Mouse (Mus musculus) limb, embryonic 10.5 days (tissue): ENCODE measurements around the gene Srrd. TPM values are rescaled to one million over a fixed set of nuclear protein-coding genes. Genes with fewer than 3 reads are reported as not detected.
A peak's percentile ranks its signal among the peaks of the same experiment; 100 is the strongest.

Source experiments
- DNase-seq: peaks from one replicate; pipeline ENCODE4 v3.0.0-alpha.2; 2017; ENCODE audit warnings: low spot score
- H3K27ac ChIP-seq: fragments of 300-500 bp; sonication (generic); 2 replicates; pipeline ENCODE4 v1.5.1; 2016; ENCODE audit warnings: mild to moderate bottlenecking
- H3K27me3 ChIP-seq: fragments of 300-500 bp; sonication (generic); 2 replicates; pipeline ENCODE4 v1.6.1; 2016; ENCODE audit warnings: low read depth, mild to moderate bottlenecking; ENCODE audit not compliant: poor library complexity, severe bottlenecking
- H3K36me3 ChIP-seq: fragments of 300-500 bp; sonication (generic); 2 replicates; pipeline ENCODE4 v1.6.1; 2016; ENCODE audit warnings: mild to moderate bottlenecking, moderate library complexity
- H3K4me1 ChIP-seq: fragments of 300-500 bp; sonication (generic); 2 replicates; pipeline ENCODE4 v1.6.1; 2016
- H3K4me3 ChIP-seq: fragments of 300-500 bp; sonication (generic); 2 replicates; pipeline ENCODE4 v1.5.1; 2016; ENCODE audit warnings: mild to moderate bottlenecking, moderate library complexity
- H3K9me3 ChIP-seq: fragments of 300-500 bp; sonication (generic); replicated peaks from 2 replicates; pipeline ENCODE4 v1.6.1; 2016; ENCODE audit warnings: mild to moderate bottlenecking
- WGBS: fragments of 180-500 bp; shearing (Covaris S2); methylation state at CpG from one replicate; pipeline ENCODE4 v1.1.7; 2016; 5-methylcytosine and 5-hydroxymethylcytosine counted together
- polyA plus RNA-seq: library from polyadenylated mRNA; unstranded; fragments of >200 nt; fragmentation: Nextera tagmentation; extraction: Ambion mirVana; gene quantifications from 2 replicates; pipeline ENCODE4 v1.2.1, GENCODE M21; 2016

Srrd gene
- polyA plus RNA-seq, 1 experiment from 2014 or later = 59.2 TPM

DNA sequence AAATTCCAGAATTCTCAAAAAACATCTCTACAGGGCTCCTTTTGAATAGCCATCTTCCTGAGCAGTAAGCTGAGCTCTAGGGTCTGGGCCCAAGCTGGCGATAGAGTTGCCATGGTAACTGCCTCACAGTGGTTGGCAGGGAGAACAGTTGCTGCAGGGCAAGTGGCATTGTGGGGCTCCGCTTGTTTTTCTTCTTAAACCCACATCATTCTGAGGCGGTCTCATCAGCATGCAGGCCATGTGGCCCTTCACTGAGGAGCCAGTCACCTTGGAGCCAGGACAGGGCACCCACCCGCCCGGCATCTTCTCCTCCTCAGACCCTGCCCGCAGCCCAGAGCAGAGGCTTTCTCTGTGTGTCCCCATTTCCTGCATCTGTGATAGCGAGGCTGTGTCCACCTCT is 29.1 kb upstream of the Srrd start:
- WGBS = 83% methylated on average over 7 of the region's 7 CpGs
- H3K4me3 ChIP-seq = no peak overlapping the region
- 0 out of 2 replicates have a peak, but pooled peaks cover 4% of the 10 kb centered on the region for H3K4me1 ChIP-seq
- H3K27me3 ChIP-seq = no peaks in the 10 kb centered on the region
- no peak overlapping the region for H3K27ac ChIP-seq
- DNase-seq = no peak
- peaks cover 92% of the 10 kb centered on the region for H3K36me3 ChIP-seq
- no peaks in the 10 kb centered on the region for H3K9me3 ChIP-seq

DNA sequence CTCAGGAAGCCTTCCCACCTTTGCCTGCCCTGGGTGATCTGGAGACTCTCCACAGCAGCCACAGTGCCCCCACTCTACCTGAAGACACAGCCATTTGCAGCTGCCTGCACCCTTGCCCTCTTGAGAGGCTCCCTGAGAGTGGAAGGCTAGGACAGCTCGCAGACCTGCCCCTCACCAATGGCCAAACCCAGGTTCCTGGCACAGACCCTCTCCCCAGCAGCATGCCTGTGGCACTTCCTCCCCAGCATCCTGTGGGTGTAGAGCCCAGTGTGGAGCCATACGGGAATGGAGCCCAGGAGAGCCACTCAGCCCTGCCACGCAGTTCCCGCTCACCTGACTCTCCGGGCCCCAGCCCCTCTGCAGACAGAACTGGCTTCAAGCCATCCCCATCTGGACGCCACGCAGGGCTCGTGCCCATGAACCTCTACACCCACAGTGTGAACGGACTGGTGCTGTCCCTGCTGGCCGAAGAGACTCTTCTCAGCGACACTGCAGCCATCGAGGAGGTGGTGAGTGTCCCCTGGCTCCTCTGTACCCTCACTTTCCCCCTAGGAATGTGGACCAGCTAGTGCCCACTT is 27.5 kb upstream of the Srrd start:
- Histone ChIP-seq H3K36me3 (peaks cover 94% of the 10 kb centered on the region), H3K27me3 (no peaks in the 10 kb centered on the region), H3K27ac (no peak overlapping the region), H3K4me3 (no peak overlapping the region), H3K9me3 (no peaks in the 10 kb centered on the region), H3K4me1 (0 out of 2 replicates have a peak, but pooled peaks cover 2% of the 10 kb centered on the region)
- WGBS = 92% methylated on average over 12 of the region's 12 CpGs
- DNase-seq = no peak

DNA sequence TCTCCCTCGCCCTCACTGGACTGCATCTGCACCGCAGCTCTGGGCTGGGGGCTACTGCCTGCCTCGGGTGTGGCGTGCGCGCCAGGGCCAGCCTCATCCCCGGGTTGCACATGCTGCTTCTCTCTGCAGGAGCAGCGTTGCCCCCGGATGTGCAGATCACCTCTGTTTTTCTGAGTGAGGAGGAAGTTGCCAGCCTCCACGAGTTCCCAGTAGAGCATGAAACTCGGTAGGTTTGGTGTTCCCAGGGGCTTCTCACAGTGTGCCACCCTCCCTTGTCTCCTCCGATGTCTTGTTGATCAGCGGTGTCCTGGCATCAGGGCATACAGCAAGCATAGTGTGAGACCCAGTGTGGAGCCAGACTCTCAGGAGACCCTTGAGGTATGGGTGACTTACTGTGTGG is 26.5 kb upstream of the Srrd start:
- Histone ChIP-seq H3K36me3 (peaks cover 94% of the 10 kb centered on the region), H3K4me1 (peaks cover 6% of the 10 kb centered on the region), H3K27me3 (no peaks in the 10 kb centered on the region), H3K9me3 (no peaks in the 10 kb centered on the region), H3K4me3 (no peak overlapping the region), H3K27ac (no peak overlapping the region)
- 96% methylated on average over 13 of the region's 13 CpGs for WGBS
- no peak for DNase-seq

DNA sequence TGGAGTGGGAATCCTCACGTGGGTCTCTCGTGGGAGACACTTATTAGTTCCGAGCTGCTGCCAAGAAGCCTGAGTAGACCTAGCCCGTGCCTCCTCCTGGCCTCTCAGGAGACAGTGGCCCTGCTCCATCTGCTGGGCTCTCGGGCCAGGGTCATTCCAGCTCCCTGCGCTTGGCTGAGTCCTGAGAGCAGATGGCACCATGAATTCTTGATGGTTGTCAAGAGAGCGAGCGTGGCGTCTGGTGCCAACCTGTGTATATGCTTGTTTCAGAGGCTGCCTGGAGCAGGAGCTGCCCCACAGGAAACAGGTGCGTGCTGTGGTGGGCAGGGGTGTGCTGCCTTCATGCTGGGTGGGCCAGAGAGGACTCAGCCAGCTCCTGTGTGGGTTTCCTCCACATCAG is 25.8 kb upstream of the Srrd start:
- no peak overlapping the region for H3K27ac ChIP-seq
- peaks cover 94% of the 10 kb centered on the region for H3K36me3 ChIP-seq

GRCm38 (mm10) chr5:112367929-112368328 is 25.1 kb upstream of the Srrd start:
- Histone ChIP-seq H3K4me1 (peaks cover 15% of the 10 kb centered on the region), H3K36me3 (peaks cover 94% of the 10 kb centered on the region), H3K9me3 (no peaks in the 10 kb centered on the region), H3K27ac (no peak overlapping the region), H3K27me3 (no peaks in the 10 kb centered on the region), H3K4me3 (no peak overlapping the region)
- WGBS = 89% methylated on average over 12 of the region's 12 CpGs
- DNase-seq = no peak

More for the DNA sequence above, 25.8 kb upstream of the Srrd start:
- Histone ChIP-seq H3K9me3 (no peaks in the 10 kb centered on the region), H3K4me1 (peaks cover 12% of the 10 kb centered on the region), H3K27me3 (no peaks in the 10 kb centered on the region), H3K4me3 (no peak overlapping the region)
- 93% methylated on average over 10 of the region's 10 CpGs for WGBS
- DNase-seq = no peak

- DNase-seq = no peak
- Histone ChIP-seq H3K4me1 (peaks cover 15% of the 10 kb centered on the region), H3K9me3 (no peaks in the 10 kb centered on the region), H3K27ac (no peak overlapping the region), H3K36me3 (peaks cover 94% of the 10 kb centered on the region), H3K4me3 (no peak overlapping the region), H3K27me3 (no peaks in the 10 kb centered on the region)
- WGBS = 94% methylated on average over 4 of the region's 4 CpGs
Observed at GRCm38 (mm10) chr5:112367338-112367737, 24.5 kb upstream of the Srrd start.

DNA sequence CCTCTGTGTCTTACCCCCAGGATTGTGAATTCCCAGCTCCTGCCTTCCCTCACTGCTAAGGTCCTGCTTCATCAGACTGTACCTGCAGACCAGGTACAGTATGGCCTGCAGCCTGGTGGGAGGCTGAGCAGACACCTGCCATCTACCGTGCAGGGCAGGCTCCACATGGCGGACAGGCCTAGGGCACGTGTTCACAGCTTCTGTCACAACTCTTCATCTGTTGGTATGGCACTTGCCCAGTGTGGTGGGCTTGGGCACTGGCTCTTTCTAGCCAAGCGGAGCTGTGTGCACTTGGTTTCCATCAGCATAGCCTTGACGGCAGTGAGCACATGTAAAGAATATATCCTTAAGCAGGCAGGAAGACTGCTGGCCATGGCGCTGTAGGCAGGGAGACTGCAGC is 24.0 kb upstream of the Srrd start:
- Histone ChIP-seq H3K9me3 (no peaks in the 10 kb centered on the region), H3K27me3 (no peaks in the 10 kb centered on the region), H3K4me3 (no peak overlapping the region), H3K4me1 (peaks cover 15% of the 10 kb centered on the region), H3K27ac (no peak overlapping the region), H3K36me3 (peaks cover 94% of the 10 kb centered on the region)
- DNase-seq = no peak
- 98% methylated on average over 6 of the region's 6 CpGs for WGBS

GRCm38 (mm10) chr5:112364184-112364797 is 21.5 kb upstream of the Srrd start:
- H3K36me3 ChIP-seq = peaks cover 84% of the 10 kb centered on the region
- peak overlapping the region; percentile 20 for H3K27ac ChIP-seq
- H3K9me3 ChIP-seq = no peaks in the 10 kb centered on the region
- H3K4me1 ChIP-seq = peaks cover 15% of the 10 kb centered on the region
- no peak for DNase-seq
- no peak overlapping the region for H3K4me3 ChIP-seq
- H3K27me3 ChIP-seq = no peaks in the 10 kb centered on the region
- 52% methylated on average over 10 of the region's 10 CpGs for WGBS

DNA sequence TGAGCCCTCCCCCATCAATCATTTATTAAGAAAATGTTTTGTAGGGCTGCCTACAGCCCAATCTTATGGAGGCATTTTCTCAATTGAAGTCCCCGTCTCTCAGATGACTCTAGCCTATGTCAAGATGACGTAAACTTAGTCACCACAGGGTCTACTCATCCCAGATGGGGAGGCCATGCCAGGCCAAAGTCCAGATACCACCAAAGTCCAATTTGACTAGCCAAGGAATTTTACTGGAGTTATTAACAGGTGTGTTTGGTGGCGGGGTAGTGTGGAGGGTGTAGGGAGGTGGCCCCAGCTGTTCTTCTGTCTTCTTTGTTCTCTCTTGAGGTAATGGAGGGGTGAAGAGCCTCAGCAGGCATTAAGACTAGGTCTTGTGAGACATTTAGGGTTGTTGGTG is 17.2 kb upstream of the Srrd start:
- H3K4me3 ChIP-seq = no peak overlapping the region
- peaks cover 88% of the 10 kb centered on the region for H3K36me3 ChIP-seq
- no peaks in the 10 kb centered on the region for H3K9me3 ChIP-seq
- H3K27ac ChIP-seq = no peak overlapping the region
- peaks cover 15% of the 10 kb centered on the region for H3K4me1 ChIP-seq
- H3K27me3 ChIP-seq = no peaks in the 10 kb centered on the region
- DNase-seq = no peak
- 89% methylated on average over 3 of the region's 3 CpGs for WGBS

GRCm38 (mm10) chr5:112359520-112359919 is 16.7 kb upstream of the Srrd start:
- H3K27ac ChIP-seq = 0 out of 2 replicates have a peak overlapping the region, but pooled peaks have one; percentile 2
- peaks cover 88% of the 10 kb centered on the region for H3K36me3 ChIP-seq
- no peaks in the 10 kb centered on the region for H3K27me3 ChIP-seq
- peaks cover 12% of the 10 kb centered on the region for H3K4me1 ChIP-seq
- no peak overlapping the region for H3K4me3 ChIP-seq
- WGBS = 89% methylated on average over 4 of the region's 4 CpGs
- no peak for DNase-seq
- no peaks in the 10 kb centered on the region for H3K9me3 ChIP-seq

GRCm38 (mm10) chr5:112356322-112356721 is 13.5 kb upstream of the Srrd start:
- H3K9me3 ChIP-seq = no peaks in the 10 kb centered on the region
- H3K27ac ChIP-seq = no peak overlapping the region
- H3K4me1 ChIP-seq = no peaks in the 10 kb centered on the region
- no peak overlapping the region for H3K4me3 ChIP-seq
- no peaks in the 10 kb centered on the region for H3K27me3 ChIP-seq
- 92% methylated on average over 9 of the region's 9 CpGs for WGBS
- DNase-seq = no peak
- peaks cover 90% of the 10 kb centered on the region for H3K36me3 ChIP-seq

- no peak for DNase-seq
- Histone ChIP-seq H3K27ac (no peak within 1 kb of the TSS), H3K4me1 (no peaks in the 10 kb centered on the region), H3K36me3 (peaks cover 91% of the 10 kb centered on the region), H3K9me3 (no peaks in the 10 kb centered on the region), H3K27me3 (no peaks in the 10 kb centered on the region), H3K4me3 (no peak within 1 kb of the TSS)
- 55% methylated on average over 13 of the region's 13 CpGs for WGBS
Observed at GRCm38 (mm10) chr5:112355910-112356309, 13.1 kb upstream of the Srrd start, which contains the start of gene Gm6583. Gene Gm6583, minus strand, starts transcription at chr5:112356033.

DNA sequence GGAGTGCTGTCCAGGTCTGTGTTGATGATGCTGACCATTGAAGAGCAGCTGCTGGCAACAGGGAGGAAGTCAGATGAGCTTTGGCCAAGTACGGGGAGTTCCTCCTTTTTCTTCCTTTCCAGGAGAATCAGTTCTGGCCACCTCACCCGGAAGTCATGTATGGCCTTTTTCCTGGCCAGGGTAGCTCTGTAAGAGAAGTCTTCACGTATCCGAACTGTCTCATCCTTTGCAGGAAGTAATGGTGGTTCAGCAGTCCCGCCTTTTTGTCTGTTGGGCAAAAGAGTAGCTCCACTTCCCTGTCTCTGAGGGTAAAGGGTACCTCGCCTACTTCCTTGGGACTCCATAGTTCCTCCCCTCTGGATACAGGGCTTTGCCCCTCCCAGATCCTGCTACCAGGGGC is 12.7 kb upstream of the Srrd start:
- H3K4me1 ChIP-seq = no peaks in the 10 kb centered on the region
- WGBS = 83% methylated on average over 6 of the region's 6 CpGs
- H3K27ac ChIP-seq = no peak overlapping the region
- no peak for DNase-seq
- H3K9me3 ChIP-seq = no peaks in the 10 kb centered on the region
- no peaks in the 10 kb centered on the region for H3K27me3 ChIP-seq
- H3K4me3 ChIP-seq = no peak overlapping the region
- H3K36me3 ChIP-seq = peaks cover 95% of the 10 kb centered on the region
